Mouse (Mus musculus) heart, embryonic 14.5 days (tissue): Measurements from ENCODE around the gene Taok3. TPM values are rescaled to one million over a fixed set of nuclear protein-coding genes. Genes with fewer than 3 reads are reported as not detected.

ENCODE experiments used
- ATAC-seq: fragments of 200-750 bp; cut with Nextera tagmentation; 2 replicates; pipeline ENCODE4 v1.8.0; 2017; ENCODE audit warnings: low read depth, moderate TSS enrichment; ENCODE audit not compliant: insufficient number of reproducible peaks, insufficient read depth, low FRiP score
- H3K27ac ChIP-seq, 2 experiments: fragments of 200-500 bp in 1 of 2; fragments of 300-500 bp in 1 of 2; sonication (generic) in 1 of 2; replicated peaks in 1 of 2; 2 replicates each; pipeline ENCODE4 v1.5.1; 2012 to 2014; ENCODE audit warnings: low read depth in 2 of 2, low read length in 2 of 2, control low read depth in 1 of 2, mild to moderate bottlenecking in 1 of 2, mixed read lengths in 1 of 2; ENCODE audit not compliant: control insufficient read depth in 1 of 2, insufficient read depth in 1 of 2
- H3K27me3 ChIP-seq: fragments of 300-500 bp; sonication (generic); 2 replicates; pipeline ENCODE4 v1.6.1; 2014; ENCODE audit warnings: mild to moderate bottlenecking, low read length, control low read depth; ENCODE audit not compliant: control insufficient read depth, insufficient read depth
- H3K36me3 ChIP-seq: fragments of 300-500 bp; sonication (generic); 2 replicates; pipeline ENCODE4 v1.6.1; 2014; ENCODE audit warnings: mild to moderate bottlenecking, control low read depth, low read length, mixed read lengths; ENCODE audit not compliant: control insufficient read depth, insufficient read depth
- H3K4me1 ChIP-seq, 2 experiments: fragments of 200-500 bp in 1 of 2; fragments of 300-500 bp in 1 of 2; sonication (generic) in 1 of 2; 2 replicates each; pipeline ENCODE4 v1.6.1; 2012 to 2014; ENCODE audit warnings: low read length in 2 of 2, control low read depth in 1 of 2, mixed read lengths in 1 of 2; ENCODE audit not compliant: control insufficient read depth in 2 of 2, insufficient read depth in 2 of 2
- H3K4me2 ChIP-seq: fragments of 300-500 bp; sonication (generic); 2 replicates; pipeline ENCODE4 v1.6.1; 2014; ENCODE audit warnings: mild to moderate bottlenecking, low read length
- H3K4me3 ChIP-seq, 2 experiments: fragments of 200-500 bp in 1 of 2; fragments of 300-500 bp in 1 of 2; sonication (generic) in 1 of 2; 2 replicates each; pipeline ENCODE4 v1.5.1; 2012 to 2014; ENCODE audit warnings: low read length in 2 of 2, mild to moderate bottlenecking in 2 of 2, control low read depth in 1 of 2, low read depth in 1 of 2, moderate library complexity in 1 of 2; ENCODE audit not compliant: control insufficient read depth in 1 of 2, insufficient read depth in 1 of 2
- H3K9ac ChIP-seq: fragments of 300-500 bp; sonication (generic); 2 replicates; pipeline ENCODE4 v1.6.1; 2014; ENCODE audit warnings: mild to moderate bottlenecking, low read length
- H3K9me3 ChIP-seq: fragments of 300-500 bp; sonication (generic); 2 replicates; pipeline ENCODE4 v1.6.1; 2016; ENCODE audit warnings: low read length, control low read depth; ENCODE audit not compliant: control insufficient read depth
- WGBS: fragments of 180-500 bp; shearing (Covaris S2); extraction: QIAGEN DNeasy Blood & Tissue Kit; methylation state at CpG from one replicate; pipeline ENCODE4 v1.1.7; 2014; 5-methylcytosine and 5-hydroxymethylcytosine counted together
- polyA plus RNA-seq: library from polyadenylated mRNA; unstranded; fragments of >200 nt; fragmentation: Nextera tagmentation; extraction: Ambion mirVana; gene quantifications from 2 replicates; pipeline ENCODE4 v1.2.1, GENCODE M21; 2014

Taok3 gene
- polyA plus RNA-seq: 8.9 and 10.3 TPM in 2 replicates

- peak within 1 kb of the TSS; percentile 70 for H3K9ac ChIP-seq
- WGBS: under 1% methylated on average over 70 of the region's 74 CpGs
- ATAC-seq: peak; percentile 92
- H3K4me3 ChIP-seq: peak within 1 kb of the TSS; percentile 77 to 94
- no peaks in the 10 kb centered on the region for H3K36me3 ChIP-seq
- H3K27ac ChIP-seq: peak within 1 kb of the TSS; percentile 39 to 70; a peak in 3 of 4 replicates
- H3K9me3 ChIP-seq: no peaks in the 10 kb centered on the region
- H3K4me2 ChIP-seq: peak within 1 kb of the TSS; percentile 95
- no peaks in the 10 kb centered on the region for H3K27me3 ChIP-seq
- peaks cover 8 to 10% of the 10 kb centered on the region in 2 experiments; a peak in 3 of 4 replicates for H3K4me1 ChIP-seq
Measured at GRCm38 (mm10) chr5:117119777-117120488, at the start of gene Taok3. TSS of gene Taok3 (plus strand) at chr5:117120129.

- Histone ChIP-seq H3K4me2 (peak overlapping the region; percentile 74), H3K4me3 (peak overlapping the region; percentile 21 to 32), H3K27me3 (peaks cover 11% of the 10 kb centered on the region; the same call in 1 of the 2 replicates), H3K4me1 (peaks cover 12 to 19% of the 10 kb centered on the region in 2 experiments), H3K9ac (peak overlapping the region; percentile 45; the same call in 1 of the 2 replicates), H3K36me3 (peaks cover 20% of the 10 kb centered on the region), H3K27ac (0 out of 4 replicates have a peak overlapping the region, but pooled peaks of 1 of the 2 experiments have one; percentile 42), H3K9me3 (no peaks in the 10 kb centered on the region)
- WGBS: 0% methylated on average over 13 of the region's 13 CpGs
- peak; percentile 48; the same call in 1 of the 2 replicates for ATAC-seq
Measured at GRCm38 (mm10) chr5:117087718-117088117, 32.2 kb upstream of the Taok3 start.

- Histone ChIP-seq H3K27ac (no peak overlapping the region), H3K4me3 (no peak overlapping the region), H3K9ac (no peak overlapping the region), H3K9me3 (no peaks in the 10 kb centered on the region), H3K4me1 (peaks cover 12 to 19% of the 10 kb centered on the region in 2 experiments), H3K36me3 (peaks cover 34% of the 10 kb centered on the region), H3K27me3 (peaks cover 11% of the 10 kb centered on the region; the same call in 1 of the 2 replicates), H3K4me2 (no peak overlapping the region)
- 68% methylated on average over 3 of the region's 3 CpGs for WGBS
- ATAC-seq: no peak
Measured at GRCm38 (mm10) chr5:117089147-117089546, 30.8 kb upstream of the Taok3 start.

- Histone ChIP-seq H3K27me3 (peaks cover 11% of the 10 kb centered on the region; the same call in 1 of the 2 replicates), H3K9ac (no peak overlapping the region), H3K36me3 (peaks cover 40% of the 10 kb centered on the region), H3K4me3 (no peak overlapping the region), H3K4me1 (peaks cover 17 to 22% of the 10 kb centered on the region in 2 experiments), H3K4me2 (no peak overlapping the region), H3K27ac (no peak overlapping the region), H3K9me3 (no peaks in the 10 kb centered on the region)
- ATAC-seq: no peak
- 21% methylated on average over 5 of the region's 6 CpGs for WGBS
Measured at GRCm38 (mm10) chr5:117089786-117090185, 30.1 kb upstream of the Taok3 start.

- H3K27me3 ChIP-seq: no peaks in the 10 kb centered on the region
- H3K9me3 ChIP-seq: no peaks in the 10 kb centered on the region
- peaks cover 81% of the 10 kb centered on the region for H3K36me3 ChIP-seq
- no peak overlapping the region for H3K4me2 ChIP-seq
- peaks cover 7 to 14% of the 10 kb centered on the region in 2 experiments for H3K4me1 ChIP-seq
- no peak overlapping the region for H3K9ac ChIP-seq
- H3K4me3 ChIP-seq: no peak overlapping the region
- ATAC-seq: peak; percentile 54
- H3K27ac ChIP-seq: no peak overlapping the region
- 20% methylated on average over 7 of the region's 7 CpGs for WGBS
Measured at GRCm38 (mm10) chr5:117094431-117094830, 25.5 kb upstream of the Taok3 start.

GRCm38 (mm10) chr5:117096716-117097115 is 23.2 kb upstream of the Taok3 start:
- Histone ChIP-seq H3K27me3 (no peaks in the 10 kb centered on the region), H3K9me3 (no peaks in the 10 kb centered on the region), H3K4me2 (no peak overlapping the region), H3K9ac (no peak overlapping the region), H3K27ac (no peak overlapping the region), H3K4me1 (peaks cover 5 to 6% of the 10 kb centered on the region in 2 experiments; a peak in 3 of 4 replicates), H3K36me3 (peaks cover 94% of the 10 kb centered on the region), H3K4me3 (no peak overlapping the region)
- no peak for ATAC-seq
- whole genome bisulfite sequencing: 52% methylated on average over 3 of the region's 3 CpGs

GRCm38 (mm10) chr5:117099008-117099407 is 20.9 kb upstream of the Taok3 start:
- Histone ChIP-seq H3K36me3 (peaks cover 94% of the 10 kb centered on the region), H3K27me3 (no peaks in the 10 kb centered on the region), H3K4me2 (no peak overlapping the region), H3K9me3 (no peaks in the 10 kb centered on the region), H3K27ac (no peak overlapping the region), H3K9ac (no peak overlapping the region), H3K4me3 (no peak overlapping the region), H3K4me1 (peaks cover 5 to 6% of the 10 kb centered on the region in 2 experiments; a peak in 3 of 4 replicates)
- no peak for ATAC-seq
- WGBS: 86% methylated on average over 5 of the region's 5 CpGs
